Mouse (Mus musculus): ENCODE data around the gene Limk1.
"Not testable (repeated sequence)": the region's sequence is repeated elsewhere in the genome, so short reads cannot be mapped to it uniquely, and the experiment has no call there.

Gene Limk1

DNA sequence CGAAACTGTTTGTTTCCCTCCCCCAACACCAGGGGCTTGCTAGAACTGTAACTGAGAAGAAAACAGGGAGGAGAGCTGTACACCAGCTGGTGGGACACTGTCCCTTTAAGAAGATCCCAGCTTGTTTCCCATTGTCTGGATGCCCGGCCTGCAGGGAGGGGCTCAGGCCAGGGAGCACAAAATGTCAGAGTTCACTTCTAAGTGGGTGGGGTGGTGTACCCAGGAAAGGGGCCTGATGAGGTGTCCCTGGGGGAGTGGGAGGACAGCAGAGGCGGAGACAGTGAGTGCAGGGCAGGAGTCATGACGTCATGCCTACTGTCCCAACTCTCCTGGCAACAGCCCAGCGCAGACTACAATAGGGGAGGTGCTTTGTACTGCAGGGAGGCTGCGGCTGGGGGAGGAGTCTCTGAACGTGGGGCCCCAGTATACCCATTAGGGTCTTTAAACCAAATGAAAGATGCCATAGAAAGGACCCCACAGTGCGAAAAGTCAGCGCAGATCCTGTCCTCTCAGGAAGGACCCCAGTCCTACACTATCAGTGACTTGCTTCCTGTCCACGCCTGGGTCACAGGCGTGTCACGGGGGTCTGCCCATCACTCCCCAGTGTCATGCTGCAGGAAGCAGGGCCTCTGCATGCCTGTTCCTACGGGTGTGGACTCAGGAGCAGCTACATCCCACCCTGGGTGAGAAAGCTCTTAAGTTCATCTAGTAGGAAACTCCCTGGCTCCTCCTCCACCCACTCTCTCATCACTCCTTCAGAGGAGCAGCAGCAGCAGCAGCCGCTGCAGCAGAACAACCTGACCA is 12.2 kb downstream of the Limk1 start:
- peak; percentile 37 to 44 for DNase-seq

DNA sequence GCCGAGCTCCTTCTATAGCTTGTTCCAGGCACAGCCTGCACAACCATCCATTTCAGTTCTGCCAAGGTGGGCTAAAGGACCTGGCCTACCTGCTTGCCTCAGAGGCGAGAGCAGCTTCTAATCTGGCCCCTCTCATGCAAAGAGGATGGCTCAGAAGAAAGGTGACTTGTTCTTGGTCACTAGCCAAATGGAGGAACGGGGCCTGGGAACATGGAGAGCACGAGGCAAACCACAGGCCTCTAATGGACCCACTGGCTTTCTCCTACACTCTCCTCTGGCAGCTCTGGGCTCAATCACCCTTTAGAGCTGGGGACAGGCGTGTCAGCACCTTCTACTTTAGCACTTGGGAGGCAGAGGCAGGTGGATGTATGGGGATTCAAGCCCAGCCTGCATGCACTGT is 13.4 kb downstream of the Limk1 start:
- no peak for DNase-seq

DNA sequence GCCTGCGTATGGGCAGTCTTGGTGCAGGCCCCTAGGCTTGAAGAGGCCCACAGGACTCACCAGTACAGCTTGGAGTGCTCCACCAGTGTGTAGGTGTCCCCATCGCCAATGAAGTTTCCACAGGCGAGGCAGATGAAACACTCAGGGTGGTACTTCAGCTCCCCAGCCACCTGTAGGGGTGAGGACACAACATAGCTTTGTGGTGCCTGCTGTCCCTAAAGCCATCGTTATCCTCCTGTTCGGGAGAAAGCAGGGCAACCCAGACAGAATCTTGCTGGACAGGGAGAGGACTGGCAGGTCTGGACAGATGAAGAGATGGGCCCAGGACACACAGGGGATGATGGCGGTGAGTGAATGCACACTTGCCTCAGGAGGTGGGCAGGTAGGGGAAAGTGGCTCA is 15.8 kb downstream of the Limk1 start:
- no peak for DNase-seq

DNA sequence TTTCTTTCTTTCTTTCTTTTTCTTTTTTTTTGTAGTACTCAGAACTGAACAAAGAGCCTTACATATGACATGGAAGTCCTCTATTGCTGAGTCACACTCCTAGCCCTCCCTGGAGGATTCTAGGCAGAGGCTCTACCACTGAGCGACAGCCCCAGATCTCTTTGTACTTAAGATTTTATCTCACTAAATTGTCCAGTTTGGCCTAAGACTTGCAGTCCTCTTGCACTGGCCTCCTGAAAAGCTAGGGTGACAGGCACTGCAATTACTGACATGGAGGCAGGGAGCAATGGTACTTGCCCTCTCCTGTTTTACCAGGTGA is 16.2 kb downstream of the Limk1 start:
- no peak for DNase-seq

DNA sequence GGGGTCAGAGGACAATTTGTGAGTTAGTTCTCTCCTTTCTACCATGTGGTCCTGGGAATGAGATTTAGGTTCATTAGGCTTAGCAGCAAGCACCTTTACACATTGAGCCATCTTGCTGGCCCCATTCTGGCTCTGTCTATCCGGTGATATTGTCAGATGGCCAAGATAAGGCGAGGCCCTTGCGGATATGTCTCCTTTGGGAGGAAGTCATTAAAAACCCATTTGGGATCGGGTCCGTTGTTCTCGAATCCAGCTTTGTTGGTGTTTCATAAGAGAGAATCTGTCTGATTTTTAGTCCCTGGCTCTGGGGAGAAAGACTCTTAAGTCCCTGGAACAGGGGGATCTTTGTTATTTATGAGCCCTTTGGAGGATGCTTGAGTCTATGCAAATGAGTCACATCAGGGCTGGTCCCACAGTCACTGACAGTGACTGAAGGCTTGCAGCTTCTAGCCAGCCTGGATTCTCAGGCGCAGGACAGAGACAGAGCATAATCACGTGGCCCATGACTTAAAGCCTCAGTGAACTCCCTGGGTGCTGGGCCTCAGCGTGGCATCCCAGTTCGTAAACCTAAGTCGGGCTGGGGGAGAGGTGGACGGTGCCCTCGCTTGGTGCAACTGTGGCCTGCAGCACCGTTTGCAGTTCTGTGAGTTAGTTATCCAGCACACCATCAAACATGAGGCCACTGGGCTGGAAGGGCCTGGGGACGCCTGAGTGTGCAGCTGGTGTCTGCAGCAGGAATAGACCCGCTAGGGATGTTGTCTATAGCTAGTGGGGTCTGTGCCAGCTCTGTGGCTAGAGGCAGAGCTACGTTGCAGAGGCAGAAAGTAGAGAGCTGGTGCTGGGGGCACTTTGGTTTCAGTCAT is 16.8 kb downstream of the Limk1 start:
- DNase-seq, result no peak

DNA sequence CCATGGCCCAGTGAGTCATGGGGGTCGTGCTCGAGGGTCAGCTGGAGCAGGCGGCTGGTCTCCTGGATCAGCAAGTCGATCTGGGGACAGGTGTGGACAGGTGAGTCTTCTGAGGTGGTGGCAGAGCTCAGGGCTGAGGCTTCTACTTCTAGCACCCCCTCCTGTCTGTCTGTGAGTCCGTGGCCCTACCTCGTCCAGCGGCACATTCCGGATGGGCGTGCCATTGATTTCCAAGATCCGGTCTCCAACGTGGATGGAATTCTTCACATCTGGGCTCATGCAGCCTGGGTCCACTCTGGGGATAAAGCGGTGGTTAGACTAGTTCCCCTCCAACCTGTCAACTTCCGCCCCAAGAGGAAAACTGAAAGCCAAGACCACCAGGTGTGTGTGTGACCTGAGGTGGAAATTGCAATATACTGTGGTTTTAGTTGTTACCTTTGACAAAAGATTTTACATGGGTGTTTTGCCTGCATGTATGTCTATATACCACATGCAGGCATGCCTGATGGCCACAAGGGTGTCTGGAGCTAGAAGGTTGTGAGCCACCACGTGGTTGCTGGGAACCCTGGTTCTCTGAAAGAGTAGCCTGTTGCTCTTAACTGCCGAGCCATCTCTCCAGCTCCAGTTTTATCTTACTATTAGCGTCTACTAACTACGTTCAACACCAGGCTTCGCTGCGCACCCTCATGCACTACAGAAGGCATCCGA is 19.2 kb downstream of the Limk1 start:
- no peak for DNase-seq

DNA sequence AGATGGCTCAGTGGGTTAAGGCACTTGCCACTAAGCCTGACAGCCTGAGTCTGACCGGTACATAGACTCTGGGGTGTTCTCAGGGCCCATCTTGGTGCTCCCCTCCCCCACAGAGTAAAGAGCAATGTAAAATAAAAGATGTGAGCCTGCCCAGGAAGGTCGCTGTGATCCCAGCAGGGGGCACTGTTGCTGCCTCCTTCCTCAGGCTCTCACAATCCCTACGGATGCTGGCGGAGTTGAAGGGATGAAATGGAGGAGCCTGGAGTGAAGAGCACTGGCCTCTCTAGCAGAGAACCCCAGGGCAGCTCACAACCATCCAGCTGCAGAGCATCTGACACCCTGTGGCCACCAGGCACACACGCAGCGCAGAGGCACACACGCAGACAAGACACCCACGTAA is 19.9 kb downstream of the Limk1 start:
- no peak for DNase-seq

DNA sequence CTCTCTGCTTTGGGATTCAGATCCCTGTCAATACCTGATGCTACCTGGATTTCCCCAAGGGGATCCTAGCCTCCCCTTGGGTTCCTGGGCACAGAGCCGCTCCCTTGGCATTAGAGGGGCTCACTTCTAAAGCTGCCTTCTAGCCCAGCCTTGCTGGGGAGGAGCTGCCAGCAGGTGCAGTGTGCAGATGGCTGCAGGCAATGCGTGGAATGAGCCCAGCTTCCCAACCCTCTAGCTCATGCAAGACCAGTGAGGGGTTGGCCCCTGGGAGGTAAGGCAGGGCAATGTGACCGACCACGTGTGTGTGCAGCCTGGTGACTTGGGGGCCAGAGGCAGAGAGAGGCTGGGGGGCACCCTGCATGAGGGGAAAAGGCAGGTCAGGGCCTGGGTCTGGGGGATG is 31.7 kb downstream of the Limk1 start:
- no peak for DNase-seq

DNA sequence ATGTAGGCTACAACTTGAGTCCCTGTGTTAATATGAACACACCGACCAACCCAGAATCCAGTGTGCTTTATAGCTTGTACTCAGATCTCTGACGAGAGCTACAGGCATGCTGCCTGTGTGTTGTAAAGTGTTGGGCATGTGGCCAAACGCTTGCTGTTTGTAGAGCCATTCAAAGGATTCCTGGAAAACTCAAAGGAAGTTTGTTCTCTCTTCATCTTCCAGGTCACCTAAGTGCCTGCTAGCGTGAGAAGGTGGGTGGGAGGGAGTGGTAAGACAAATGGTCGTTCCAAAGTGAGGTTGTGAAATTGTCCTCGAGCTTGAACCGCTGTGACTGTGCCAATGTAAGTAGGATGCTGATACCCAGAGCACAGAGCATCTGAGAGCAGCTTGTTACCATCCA is 36.4 kb downstream of the Limk1 start:
- DNase-seq, result no peak

DNA sequence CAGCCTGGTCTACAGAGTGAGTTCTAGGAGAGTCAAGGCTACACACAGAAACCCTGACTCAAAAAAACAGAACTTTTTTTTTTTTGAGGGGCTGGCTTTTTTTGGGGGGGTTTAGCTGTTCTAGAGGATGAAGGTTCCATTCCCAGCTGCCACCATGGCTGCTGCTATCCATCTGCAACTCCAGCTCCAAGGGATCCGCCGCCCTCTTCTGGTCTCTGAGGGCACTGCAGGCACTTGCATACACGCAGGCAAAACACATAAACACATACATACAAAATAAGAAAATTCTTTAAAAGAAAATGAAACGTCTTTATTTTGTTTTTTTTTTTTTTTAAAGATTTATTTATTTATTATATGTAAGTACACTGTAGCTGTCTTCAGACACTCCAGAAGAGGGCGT is 37.5 kb downstream of the Limk1 start:
- peak; percentile 33 to 35 for DNase-seq

DNA sequence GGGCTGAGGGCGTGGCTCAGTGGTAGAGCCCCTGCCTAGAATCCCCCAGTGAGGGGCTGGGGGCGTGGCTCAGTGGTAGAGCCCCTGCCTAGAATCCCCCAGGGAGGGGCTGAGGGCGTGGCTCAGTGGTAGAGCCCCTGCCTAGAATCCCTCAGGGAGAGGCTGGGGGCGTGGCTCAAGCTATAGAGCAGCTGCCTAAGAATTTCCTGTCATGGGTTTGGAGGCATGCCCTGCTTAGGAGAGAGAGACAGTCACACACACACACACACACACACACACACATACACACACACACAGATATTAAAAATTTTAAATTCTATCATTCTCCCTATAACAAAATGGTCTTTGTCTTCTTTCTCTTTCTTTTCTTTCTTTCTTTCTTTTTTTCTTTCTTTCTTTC is 39.4 kb downstream of the Limk1 start:
- not testable (repeated sequence) for DNase-seq

DNA sequence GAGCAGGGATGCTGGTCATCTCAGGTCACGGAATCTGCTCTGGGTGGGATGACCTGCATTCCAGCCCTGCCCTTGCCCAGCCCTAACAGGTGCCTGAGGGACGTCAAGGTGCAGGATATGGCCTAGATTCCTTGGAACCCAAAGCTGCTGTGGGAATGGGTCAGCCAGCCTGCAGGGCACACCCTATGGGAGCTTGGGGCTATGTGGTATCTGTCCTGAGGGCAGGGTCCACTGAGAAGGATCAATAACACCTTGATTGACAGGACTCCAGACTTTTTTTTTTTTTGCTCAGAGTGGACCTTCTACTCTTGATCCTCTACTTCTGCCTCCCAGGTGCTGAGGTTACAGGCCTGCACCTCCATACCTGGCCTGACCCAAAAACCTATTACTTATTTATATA is 41.0 kb downstream of the Limk1 start:
- DNase-seq, result no peak

DNA sequence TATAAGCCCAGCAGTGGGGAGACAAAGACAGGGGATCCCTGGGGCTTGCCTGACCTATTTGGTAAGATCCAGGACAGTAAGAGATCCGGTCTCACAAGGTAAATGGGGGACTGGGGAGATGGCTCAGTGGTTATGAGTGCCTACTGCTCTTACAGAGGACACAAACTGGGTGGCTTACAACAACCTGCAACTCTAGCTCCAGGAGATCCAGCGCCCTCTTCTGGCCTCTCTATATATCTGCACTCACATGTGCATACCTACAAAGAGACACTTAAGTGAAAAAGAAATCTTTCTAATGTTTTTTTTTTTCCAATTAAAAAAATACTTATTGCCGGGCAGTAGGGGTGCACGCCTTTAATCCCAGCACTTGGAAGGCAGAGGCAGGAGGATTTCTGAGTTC is 41.9 kb downstream of the Limk1 start:
- DNase-seq, result no peak

DNA sequence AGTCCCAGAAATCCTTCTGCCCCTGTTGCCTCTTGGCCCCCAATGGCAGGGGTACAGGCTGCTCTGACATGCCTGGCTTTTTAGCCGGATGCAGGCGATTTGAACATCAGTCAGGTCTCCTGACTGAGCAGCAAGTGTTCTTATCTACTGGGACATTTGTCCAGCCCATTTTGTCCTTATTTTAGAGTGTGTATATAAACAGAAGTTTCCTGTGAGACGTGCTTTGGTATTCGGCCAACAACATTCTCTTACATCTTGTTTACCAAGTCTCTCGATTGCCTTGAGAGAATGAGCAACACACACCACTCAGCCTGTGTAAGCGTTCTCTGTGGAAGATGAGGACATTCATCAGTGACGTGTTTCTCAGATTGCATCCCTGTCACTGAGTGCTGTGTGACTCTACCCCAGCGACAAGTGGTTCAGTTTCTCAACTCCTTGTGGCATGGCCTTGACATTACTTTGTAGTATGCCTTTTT is 43.7 kb downstream of the Limk1 start:
- no peak for DNase-seq

DNA sequence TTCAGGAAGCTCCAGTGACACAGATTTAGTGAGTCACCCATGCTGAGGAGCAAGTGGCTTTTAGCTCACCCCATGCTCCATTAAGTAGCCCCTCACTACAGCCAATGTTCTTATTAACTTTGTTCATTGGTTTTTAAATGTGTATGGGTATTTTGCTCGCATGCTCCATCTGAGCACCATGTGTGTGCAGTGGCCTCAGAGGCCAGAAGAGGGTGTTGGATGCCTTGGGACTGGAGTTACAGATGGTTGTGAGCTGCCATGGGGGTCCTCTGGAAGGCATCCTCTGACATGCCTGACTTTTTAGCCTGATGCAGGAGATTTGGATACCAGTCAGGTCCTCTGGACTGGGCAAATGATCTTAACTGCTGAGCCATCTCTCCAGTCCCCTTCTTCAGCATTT is 44.3 kb downstream of the Limk1 start:
- no peak for DNase-seq

DNA sequence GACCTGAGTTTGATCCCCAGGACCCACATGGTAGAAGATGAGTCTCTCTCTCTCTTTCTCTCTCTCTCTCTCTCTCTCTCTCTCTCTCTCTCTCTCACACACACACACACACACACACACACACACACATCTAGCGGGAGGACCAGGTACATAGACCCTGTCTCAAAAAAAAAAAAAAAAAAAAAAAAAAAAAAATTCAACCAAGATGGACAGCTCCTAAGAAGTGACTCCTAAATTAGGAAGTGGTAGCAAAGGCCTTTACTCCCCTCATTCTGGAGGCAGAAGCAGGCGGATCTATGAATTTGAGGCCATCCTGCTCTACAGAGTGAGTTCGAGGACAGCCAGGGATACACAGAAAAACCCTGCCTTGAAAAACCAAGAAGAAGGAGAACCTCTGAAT is 48.0 kb downstream of the Limk1 start:
- no peak for DNase-seq

DNA sequence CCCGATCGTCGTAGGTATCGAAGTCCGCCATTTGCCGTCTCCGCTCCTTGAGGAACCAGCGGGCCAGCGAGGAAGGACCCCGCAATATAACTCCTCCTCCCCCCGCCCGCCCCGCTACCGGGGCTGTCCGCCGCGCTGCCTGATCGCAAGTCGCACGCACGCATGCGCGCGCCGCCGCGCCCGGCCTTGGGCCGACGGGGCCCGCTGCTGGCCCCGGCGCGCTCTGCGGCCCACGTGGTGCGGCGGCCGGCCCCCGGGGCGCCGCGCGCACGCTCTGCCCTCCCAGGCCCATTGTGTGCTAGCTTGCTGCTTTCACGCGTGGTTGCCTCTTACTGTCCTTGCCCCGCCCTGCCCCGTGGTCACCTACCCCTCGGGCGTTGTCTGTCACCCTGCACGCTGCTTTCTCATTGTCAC is 49.1 kb downstream of the Limk1 start, which contains the start of gene Eif4h:
Gene Eif4h (minus strand): TSS at position 222 of the 414 bp plus-strand sequence.
- DNase-seq, result peak; percentile 94 to 99

DNA sequence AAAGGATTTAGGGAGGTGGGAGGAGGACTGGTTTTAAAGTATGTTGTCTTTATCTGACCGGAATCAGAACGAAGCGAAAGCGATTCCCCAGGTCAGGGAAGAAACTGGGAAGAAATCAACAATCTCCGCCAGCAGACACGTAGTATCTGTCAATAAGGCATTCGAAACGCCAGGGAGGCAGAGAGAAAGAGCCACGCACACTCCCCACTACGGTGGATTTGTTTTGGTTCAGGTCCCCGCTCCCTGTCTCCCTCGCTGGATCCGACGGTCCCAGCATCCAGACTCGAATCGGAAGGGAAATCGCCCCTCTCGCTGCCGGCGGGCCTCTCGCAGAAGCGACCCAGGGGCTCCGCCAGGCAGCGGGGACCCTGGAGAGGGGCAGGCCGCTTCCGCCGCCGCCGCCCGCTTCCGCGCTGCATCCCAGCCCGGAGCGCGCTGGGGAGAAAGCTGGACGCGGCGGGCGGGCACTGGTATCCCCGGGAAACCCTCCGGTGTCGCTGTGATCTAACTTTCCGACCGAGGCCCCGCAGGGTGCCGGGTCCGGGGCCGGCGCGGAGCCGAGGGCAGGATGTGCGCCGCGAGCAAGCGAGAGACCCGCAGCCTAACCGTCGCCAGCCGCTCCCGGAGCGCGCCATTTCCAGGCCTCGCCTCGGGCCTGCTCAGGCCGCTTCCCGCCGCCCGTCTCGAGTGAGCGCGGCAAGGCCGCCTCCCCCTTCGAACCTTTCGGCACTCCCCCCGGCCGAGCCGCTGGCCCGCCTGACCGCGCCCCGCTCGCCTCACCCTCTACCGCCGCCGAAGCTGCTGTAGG is 49.7 kb downstream of the Limk1 start:
- DNase-seq, result no peak

DNA sequence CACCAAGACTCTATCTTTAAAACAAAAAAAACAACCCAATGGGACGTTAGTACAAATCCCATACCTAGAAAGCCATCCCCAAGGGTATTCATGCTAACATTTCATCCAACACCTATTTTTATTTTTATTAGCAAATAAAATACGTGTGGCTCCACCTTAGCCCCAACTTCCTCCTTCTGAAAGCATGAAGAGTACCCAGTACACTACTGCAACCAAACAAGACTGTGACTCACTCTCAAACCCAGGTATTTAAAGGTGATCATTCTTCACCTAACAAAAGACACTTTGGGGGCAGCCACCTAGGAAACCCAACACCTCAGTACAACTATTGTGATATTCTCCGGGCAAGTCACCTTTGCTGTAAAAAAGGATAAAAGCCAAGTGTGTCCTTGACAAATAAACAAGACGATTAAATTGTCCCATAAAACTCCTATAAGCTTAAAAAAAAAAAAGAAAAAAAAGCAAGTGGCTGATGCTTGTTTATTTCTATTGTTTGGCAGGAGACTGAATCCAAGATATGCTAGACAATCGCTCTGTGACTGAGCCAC is 50.5 kb downstream of the Limk1 start:
- no peak for DNase-seq

DNA sequence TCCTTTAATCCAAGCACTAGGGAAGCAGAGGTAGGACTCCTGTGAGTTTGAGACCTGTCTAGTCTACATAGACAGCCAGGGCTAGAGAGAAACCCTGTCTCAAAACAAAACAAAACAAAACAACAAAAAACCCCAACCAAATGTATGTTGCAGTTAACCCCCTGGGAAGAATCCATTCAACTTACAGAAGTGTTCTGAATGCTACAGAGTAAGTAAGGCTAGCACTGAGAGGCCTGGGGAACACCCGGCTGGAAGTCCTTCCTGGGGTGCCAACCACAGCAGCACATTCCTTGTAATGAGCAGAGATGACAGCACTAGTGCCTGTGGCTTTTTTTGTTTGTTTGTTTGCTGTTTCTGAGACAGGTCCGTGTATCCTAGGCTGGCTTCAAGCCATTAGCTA is 55.6 kb downstream of the Limk1 start:
- DNase-seq, result no peak

DNA sequence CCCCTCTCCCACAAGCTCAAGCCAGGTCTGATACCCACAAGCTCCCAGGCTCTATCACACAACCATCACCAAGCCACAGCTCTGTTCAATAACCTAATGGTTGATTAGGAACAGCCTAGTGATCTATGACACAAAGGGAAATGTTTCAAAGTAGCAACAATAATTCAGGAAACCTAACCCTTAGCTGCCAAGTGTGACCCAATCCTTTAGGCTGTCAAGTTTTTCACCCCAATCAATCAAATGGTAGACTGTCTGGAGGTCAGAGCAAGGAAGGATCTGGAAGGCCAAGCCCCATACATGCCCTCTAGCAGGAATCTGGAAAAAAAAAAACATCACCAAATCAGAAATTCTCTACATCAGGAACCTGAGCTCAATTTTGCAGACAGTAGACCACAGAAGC is 57.6 kb downstream of the Limk1 start:
- DNase-seq, result no peak

DNA sequence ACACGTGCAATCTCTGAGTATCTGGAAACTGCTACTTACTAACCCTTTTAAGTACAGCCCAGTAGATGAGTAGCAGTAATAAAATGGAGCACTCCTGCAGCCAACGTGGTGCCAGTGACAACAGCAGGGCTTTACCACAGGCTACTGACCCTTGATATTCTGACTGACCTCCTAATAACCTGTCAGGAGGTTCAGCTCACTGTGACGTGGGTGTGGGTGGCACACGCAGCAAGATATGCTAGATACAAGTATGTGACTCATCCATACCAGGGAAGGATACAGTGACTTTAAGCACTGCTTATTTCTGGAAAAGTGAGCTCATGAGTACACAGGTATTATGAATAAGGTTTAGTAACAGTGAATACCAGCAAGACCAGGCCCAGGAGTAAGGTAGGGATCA is 58.9 kb downstream of the Limk1 start:
- no peak for DNase-seq
